Mouse (Mus musculus) ovary, adult 18-20 months (tissue): ENCODE measurements around the gene Espnl.

ENCODE experiments used
- DNase-seq: peaks from one replicate; pipeline ENCODE4 v3.0.0; 2022; ENCODE audit warnings: low spot score, mixed read lengths

Espnl gene

DNA sequence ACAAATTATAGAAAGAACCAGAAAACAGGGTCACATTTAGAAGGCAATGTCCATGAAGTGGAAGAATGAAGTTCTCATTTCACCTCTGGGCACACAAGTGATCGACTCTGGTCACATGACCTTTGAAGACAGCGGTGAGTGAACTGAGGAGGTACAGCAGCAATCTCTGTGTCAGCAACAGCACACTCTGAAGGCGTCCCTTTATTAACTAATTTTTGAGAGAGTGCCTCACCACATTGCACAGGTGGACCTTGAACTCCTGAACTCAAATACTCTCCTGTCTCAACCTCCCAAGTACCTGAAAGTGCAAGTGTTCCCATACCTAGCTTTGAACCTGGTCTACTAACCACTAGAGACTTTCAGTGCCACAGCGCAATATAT, 59.2 kb downstream of the Espnl start:
- no peak for DNase-seq

DNA sequence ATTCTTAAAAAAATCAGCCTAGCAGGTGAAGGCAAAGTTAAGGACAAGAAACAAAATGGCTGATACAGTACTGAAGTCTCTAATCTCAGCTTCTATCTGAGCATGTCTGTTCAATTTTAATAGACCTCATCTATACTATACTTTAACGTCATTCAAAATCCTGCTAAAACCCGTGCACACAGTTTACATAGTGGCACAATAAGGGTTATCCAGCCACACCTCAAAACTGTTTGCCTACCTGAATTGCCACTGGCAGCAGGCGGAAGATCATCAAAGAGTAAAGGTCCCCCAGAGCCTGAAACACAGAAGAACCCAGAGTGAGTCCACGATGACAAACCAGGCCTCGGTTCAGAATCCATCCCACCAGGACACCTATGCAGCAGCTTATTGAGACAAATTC, 68.5 kb downstream of the Espnl start:
- no peak for DNase-seq

DNA sequence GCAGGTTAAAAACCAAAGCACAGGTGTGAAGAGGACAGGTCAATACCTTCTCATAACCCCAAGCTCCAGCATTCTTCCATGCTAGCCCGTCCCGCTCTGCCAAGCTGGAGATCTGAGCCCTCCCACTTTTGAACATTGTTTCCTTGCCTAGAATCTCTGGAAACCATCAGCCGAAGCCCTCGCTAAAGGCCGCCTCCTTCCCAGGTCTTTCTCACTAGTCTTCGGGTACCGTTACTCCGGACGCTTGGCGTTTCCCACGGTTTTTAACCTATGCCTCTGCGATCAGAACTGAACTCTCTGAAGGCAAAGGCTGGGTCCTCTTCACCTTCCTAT, 76.0 kb downstream of the Espnl start:
- DNase-seq, result no peak
